Mouse (Mus musculus): ENCODE measurements around the gene C1ra. TPM values are rescaled to one million over a fixed set of nuclear protein-coding genes. Genes with fewer than 3 reads are reported as not detected.

Gene C1ra
- 0.62 TPM for polyA plus RNA-seq (2012; fragmentation: generic; extraction: Trizol)
- long read RNA-seq, experiment 1, transcript C1ra-201 (11 exons, 2,981 nt), result major isoform, 15 of 20 reads
- long read RNA-seq, experiment 1, partial matches to known transcripts, result 4 of 20 reads
- long read RNA-seq, experiment 1, other reads (novel, unspliced or antisense), result 1 of 20 reads
- long read RNA-seq, experiment 2, transcript C1ra-201 (11 exons, 2,981 nt), result major isoform, 21 of 24 reads
- long read RNA-seq, experiment 2, partial matches to known transcripts, result 0 of 24 reads
- long read RNA-seq, experiment 2, other reads (novel, unspliced or antisense), result 3 of 24 reads

GRCm38 (mm10) chr6:124512355-124512836, at the start of gene C1ra:
Gene C1ra (plus strand): TSS chr6:124512405.
- Histone ChIP-seq H3ac (ENCODE audit: control insufficient read depth, insufficient read length, low read depth) (no peak within 1 kb of the TSS), H3K79me3 (ENCODE audit: low read depth) (no peaks in the 10 kb centered on the region), H3K79me2 (ENCODE audit: control insufficient read depth, insufficient read depth) (no peaks in the 10 kb centered on the region), H3K4me3 (ENCODE audit: insufficient read depth, poor library complexity, severe bottlenecking) (no peak within 1 kb of the TSS), H3K36me3 (ENCODE audit: control insufficient read depth, insufficient read depth) (no peaks in the 10 kb centered on the region), H3K27me3 (ENCODE audit: control insufficient read depth, insufficient read depth, insufficient read length) (no peaks in the 10 kb centered on the region)
- TF ChIP-seq MYOD1 (IDR thresholded peaks at IDR 0.05; ENCODE audit: control insufficient read depth, insufficient read length, low read depth), result no peak
- TF ChIP-seq MYOG (IDR thresholded peaks at IDR 0.05; ENCODE audit: control insufficient read depth, extremely low read depth, insufficient read length), result no peak
- no peak for TF ChIP-seq CEBPB (IDR thresholded peaks at IDR 0.05; ENCODE audit: low read depth)
- no peak for TF ChIP-seq CTCF (IDR thresholded peaks at IDR 0.05; ENCODE audit: control insufficient read depth, insufficient read depth, insufficient read length)
- TF ChIP-seq USF1 (IDR thresholded peaks at IDR 0.05; ENCODE audit: low read depth), result no peak
- TF ChIP-seq FOSL1 (IDR thresholded peaks at IDR 0.05; ENCODE audit: insufficient read depth, low read length, poor library complexity, severe bottlenecking), result no peak
- TF ChIP-seq MAX (IDR thresholded peaks at IDR 0.05), result no peak

- H3K79me3 ChIP-seq (ENCODE audit: low read depth), result no peaks in the 10 kb centered on the region
- H3ac ChIP-seq (ENCODE audit: control insufficient read depth, insufficient read length, low read depth), result no peak overlapping the region
- H3K36me3 ChIP-seq (ENCODE audit: control insufficient read depth, insufficient read depth), result no peaks in the 10 kb centered on the region
- H3K79me2 ChIP-seq (ENCODE audit: control insufficient read depth, insufficient read depth), result no peaks in the 10 kb centered on the region
- peaks cover 23% of the 10 kb centered on the region for H3K27me3 ChIP-seq (ENCODE audit: control insufficient read depth, insufficient read depth, insufficient read length)
- no peak for TF ChIP-seq MAX (IDR thresholded peaks at IDR 0.05)
- TF ChIP-seq FOSL1 (IDR thresholded peaks at IDR 0.05; ENCODE audit: insufficient read depth, low read length, poor library complexity, severe bottlenecking), result no peak
- no peak for TF ChIP-seq CEBPB (IDR thresholded peaks at IDR 0.05; ENCODE audit: low read depth)
- TF ChIP-seq MYOG (IDR thresholded peaks at IDR 0.05; ENCODE audit: control insufficient read depth, extremely low read depth, insufficient read length), result no peak
- no peak for TF ChIP-seq MYOD1 (IDR thresholded peaks at IDR 0.05; ENCODE audit: control insufficient read depth, insufficient read length, low read depth)
- no peak for TF ChIP-seq USF1 (IDR thresholded peaks at IDR 0.05; ENCODE audit: low read depth)
- no peak for TF ChIP-seq CTCF (IDR thresholded peaks at IDR 0.05; ENCODE audit: control insufficient read depth, insufficient read depth, insufficient read length)
- no peak overlapping the region for H3K4me3 ChIP-seq (ENCODE audit: insufficient read depth, poor library complexity, severe bottlenecking)
These were observed 48.3 kb upstream of the C1ra start for GRCm38 (mm10) chr6:124463881-124464291.

- Histone ChIP-seq H3K36me3 (ENCODE audit: control insufficient read depth, insufficient read depth) (no peaks in the 10 kb centered on the region), H3K4me3 (ENCODE audit: insufficient read depth, poor library complexity, severe bottlenecking) (no peak within 1 kb of the TSS), H3ac (ENCODE audit: control insufficient read depth, insufficient read length, low read depth) (no peak within 1 kb of the TSS), H3K27me3 (ENCODE audit: control insufficient read depth, insufficient read depth, insufficient read length) (peaks cover 27% of the 10 kb centered on the region), H3K79me3 (ENCODE audit: low read depth) (no peaks in the 10 kb centered on the region), H3K79me2 (ENCODE audit: control insufficient read depth, insufficient read depth) (no peaks in the 10 kb centered on the region)
- peak; percentile 32 for TF ChIP-seq MYOD1 (IDR thresholded peaks at IDR 0.05; ENCODE audit: control insufficient read depth, insufficient read length, low read depth)
- no peak for TF ChIP-seq CTCF (IDR thresholded peaks at IDR 0.05; ENCODE audit: control insufficient read depth, insufficient read depth, insufficient read length)
These were observed 47.6 kb upstream of the C1ra start, which contains the start of gene Clstn3 for GRCm38 (mm10) chr6:124464305-124465271. Gene Clstn3 (minus strand): TSS chr6:124464794.

GRCm38 (mm10) chr6:124465299-124465698, 46.9 kb upstream of the C1ra start:
- Histone ChIP-seq H3K79me3 (ENCODE audit: low read depth) (no peaks in the 10 kb centered on the region), H3K36me3 (ENCODE audit: control insufficient read depth, insufficient read depth) (no peaks in the 10 kb centered on the region), H3K79me2 (ENCODE audit: control insufficient read depth, insufficient read depth) (no peaks in the 10 kb centered on the region), H3K4me3 (ENCODE audit: insufficient read depth, poor library complexity, severe bottlenecking) (no peak overlapping the region), H3K27me3 (ENCODE audit: control insufficient read depth, insufficient read depth, insufficient read length) (peaks cover 27% of the 10 kb centered on the region), H3ac (ENCODE audit: control insufficient read depth, insufficient read length, low read depth) (no peak overlapping the region)
- TF ChIP-seq MAX (IDR thresholded peaks at IDR 0.05) (no peak), CTCF (IDR thresholded peaks at IDR 0.05; ENCODE audit: control insufficient read depth, insufficient read depth, insufficient read length) (no peak), MYOD1 (IDR thresholded peaks at IDR 0.05; ENCODE audit: control insufficient read depth, insufficient read length, low read depth) (no peak), FOSL1 (IDR thresholded peaks at IDR 0.05; ENCODE audit: insufficient read depth, low read length, poor library complexity, severe bottlenecking) (no peak), MYOG (IDR thresholded peaks at IDR 0.05; ENCODE audit: control insufficient read depth, extremely low read depth, insufficient read length) (no peak), CEBPB (IDR thresholded peaks at IDR 0.05; ENCODE audit: low read depth) (no peak), USF1 (IDR thresholded peaks at IDR 0.05; ENCODE audit: low read depth) (no peak)

- Histone ChIP-seq H3K27me3 (ENCODE audit: control insufficient read depth, insufficient read depth, insufficient read length) (peaks cover 27% of the 10 kb centered on the region), H3K36me3 (ENCODE audit: control insufficient read depth, insufficient read depth) (no peaks in the 10 kb centered on the region), H3ac (ENCODE audit: control insufficient read depth, insufficient read length, low read depth) (no peak overlapping the region), H3K4me3 (ENCODE audit: insufficient read depth, poor library complexity, severe bottlenecking) (no peak overlapping the region), H3K79me2 (ENCODE audit: control insufficient read depth, insufficient read depth) (no peaks in the 10 kb centered on the region), H3K79me3 (ENCODE audit: low read depth) (no peaks in the 10 kb centered on the region)
- no peak for TF ChIP-seq CEBPB (IDR thresholded peaks at IDR 0.05; ENCODE audit: low read depth)
These were observed 46.5 kb upstream of the C1ra start for GRCm38 (mm10) chr6:124465729-124466128.
